Mouse (Mus musculus): ENCODE data around the gene Zbtb34. TPM values are rescaled to one million over a fixed set of nuclear protein-coding genes. Genes with fewer than 3 reads are reported as not detected.

Zbtb34 gene
- total RNA-seq, 2 experiments from 2014 or later, result 29.7 to 38.4 TPM

DNA sequence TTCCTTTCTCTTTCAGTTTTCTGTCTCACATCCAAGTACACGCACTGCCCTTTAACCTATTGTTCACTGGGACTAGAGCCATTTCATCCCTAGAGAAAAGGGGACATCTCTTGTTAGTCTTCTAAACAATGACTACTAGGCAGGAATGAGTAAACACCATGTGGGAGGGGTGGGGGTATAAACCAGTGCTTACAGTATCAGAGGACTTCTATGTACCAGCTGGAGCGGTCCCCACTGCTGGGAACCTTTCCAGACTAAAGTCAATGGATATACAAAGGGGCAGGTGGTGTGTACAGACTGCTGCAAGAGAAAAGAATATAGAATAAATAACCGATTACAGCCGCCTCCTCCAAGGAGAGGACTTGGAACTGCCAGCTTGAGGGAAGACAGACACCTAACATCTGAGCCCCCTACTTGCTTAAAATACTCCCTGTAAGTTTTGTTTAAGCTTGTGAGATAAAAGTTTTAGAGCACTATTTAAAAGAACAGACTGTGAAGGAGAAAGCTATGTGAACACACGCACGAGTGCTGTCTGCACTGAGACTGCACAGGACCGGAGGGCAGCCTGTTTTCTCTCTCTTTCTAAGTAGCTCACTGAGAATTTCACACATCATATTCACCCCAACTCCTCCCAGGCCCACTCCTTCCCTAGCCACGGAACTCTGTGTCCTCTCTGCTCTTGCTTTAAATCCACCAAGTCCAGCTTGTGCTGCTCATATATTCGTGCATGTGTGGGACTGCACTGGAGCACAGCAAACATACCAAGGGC, 65.2 kb downstream of the Zbtb34 start:
- no peak for DNase-seq (ENCODE audit: low spot score in 2 of 2)
- intact Hi-C loops (cut with DNase I), result no loop called here

DNA sequence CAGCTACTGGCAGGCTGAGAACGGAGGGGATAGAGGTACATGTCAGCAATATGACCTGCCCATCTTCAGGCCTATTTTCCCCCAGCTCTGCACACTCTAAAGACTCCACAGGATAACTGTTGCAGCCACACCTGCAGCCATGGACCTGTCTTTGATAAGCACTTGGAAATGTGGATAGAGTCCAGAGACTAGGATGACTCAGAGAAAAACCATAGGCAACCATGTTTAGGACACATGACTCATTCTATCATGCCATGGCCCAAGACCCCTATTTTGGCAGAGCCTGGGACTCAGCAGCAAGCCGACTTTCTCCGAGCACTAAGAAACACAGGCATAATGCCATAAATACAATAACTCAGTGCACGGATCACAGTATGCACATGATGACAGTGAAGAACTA, 66.5 kb downstream of the Zbtb34 start:
- no peak for DNase-seq (ENCODE audit: low spot score in 2 of 2)
- intact Hi-C loops (cut with DNase I), result no loop called here

DNA sequence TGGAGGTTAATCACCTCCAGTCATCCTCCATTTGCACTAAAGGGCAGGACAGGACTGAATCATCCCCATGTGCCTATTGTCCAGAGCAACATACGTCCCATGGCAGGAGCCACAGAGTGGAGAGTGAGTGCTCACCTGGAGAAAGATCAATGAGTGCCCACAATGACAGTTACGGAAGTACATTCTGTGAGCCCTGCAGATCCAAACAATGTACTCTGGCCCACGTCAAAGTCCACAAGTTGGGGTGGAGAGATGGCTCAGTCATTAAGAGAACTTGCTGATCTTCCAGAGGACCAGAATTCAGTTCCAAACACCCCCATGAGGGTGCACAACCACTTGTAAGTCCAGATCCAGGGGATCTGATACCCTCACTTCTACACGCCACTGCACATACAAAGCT, 67.2 kb downstream of the Zbtb34 start:
- intact Hi-C loops (cut with DNase I), result no loop called here
- DNase-seq (ENCODE audit: low spot score in 2 of 2), result no peak

DNA sequence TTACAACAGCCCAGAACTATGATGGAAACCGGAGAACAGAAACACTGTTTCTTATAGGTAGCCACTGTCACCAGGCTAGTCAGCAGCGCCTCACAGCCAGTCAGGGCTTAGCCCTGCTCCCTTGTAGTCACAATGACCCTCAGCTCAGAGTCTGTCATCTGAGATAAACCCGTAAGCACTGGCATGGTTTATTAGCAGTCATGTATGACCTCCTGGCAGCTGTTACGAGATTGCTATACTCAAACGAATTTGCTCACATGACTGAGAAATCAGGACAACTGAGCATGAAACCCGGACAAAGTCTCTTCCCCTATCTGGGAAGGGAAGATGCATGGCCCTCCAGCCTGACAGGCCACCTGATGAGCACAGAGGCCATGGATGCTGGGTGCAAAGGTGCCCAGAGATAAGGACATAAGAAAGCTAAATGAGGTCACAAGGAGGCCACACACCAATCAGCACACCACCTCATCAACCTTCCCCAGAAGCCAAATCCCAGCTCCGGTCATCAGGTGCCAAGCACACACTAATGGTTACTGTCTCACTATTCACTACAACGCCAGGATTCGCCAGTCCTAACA, 69.9 kb downstream of the Zbtb34 start:
- no peak for DNase-seq (ENCODE audit: low spot score in 2 of 2)

DNA sequence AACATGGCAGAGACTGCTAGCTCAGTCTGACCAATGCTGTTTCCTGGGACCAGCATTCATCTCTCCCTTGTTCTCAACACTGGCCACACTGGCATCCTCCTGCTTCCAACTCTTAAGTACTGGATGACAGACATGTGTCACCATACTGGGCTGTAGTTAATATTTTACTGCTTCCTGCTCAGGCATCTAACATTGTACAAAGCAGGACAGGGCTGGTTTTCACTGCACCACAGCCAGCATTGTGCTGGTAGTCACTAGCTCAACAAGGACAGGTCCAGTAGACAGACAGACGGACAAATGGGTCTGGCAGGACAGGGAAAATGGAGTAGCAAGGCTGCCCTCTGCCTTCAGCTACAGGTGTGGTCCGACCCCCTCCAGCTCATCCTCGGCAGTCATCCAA, 70.6 kb downstream of the Zbtb34 start:
- intact Hi-C loops (cut with DNase I), result no loop called here

More for the DNA sequence above, 69.9 kb downstream of the Zbtb34 start:
- intact Hi-C loops (cut with DNase I), result no loop called here

DNA sequence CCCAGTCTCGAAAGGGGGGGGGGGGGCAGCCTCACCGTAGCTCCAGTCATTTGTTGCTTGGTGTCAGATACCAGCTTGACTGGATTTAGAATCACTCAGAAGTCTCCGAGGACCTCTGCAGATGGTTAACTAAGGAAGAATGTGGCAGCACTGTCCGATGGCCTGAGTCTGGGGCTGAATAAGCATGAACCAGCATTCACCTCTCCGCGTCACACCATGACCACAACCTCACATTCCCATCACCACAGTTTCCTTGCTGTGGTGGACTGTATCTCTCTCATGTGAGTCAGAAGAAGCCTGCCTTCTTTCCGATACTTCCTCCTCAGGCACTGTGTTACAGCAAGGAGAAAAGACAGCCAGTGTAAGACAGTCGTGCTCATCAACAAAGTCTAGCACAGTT, 71.9 kb downstream of the Zbtb34 start:
- no peak for DNase-seq (ENCODE audit: low spot score in 2 of 2)
- intact Hi-C loops (cut with DNase I), result loop anchor here (5.0 kb wide), 1 partner anchor 43 kb away; no protein-coding TSS in a partner anchor

More for the DNA sequence above, 70.6 kb downstream of the Zbtb34 start:
- no peak for DNase-seq (ENCODE audit: low spot score in 2 of 2)

DNA sequence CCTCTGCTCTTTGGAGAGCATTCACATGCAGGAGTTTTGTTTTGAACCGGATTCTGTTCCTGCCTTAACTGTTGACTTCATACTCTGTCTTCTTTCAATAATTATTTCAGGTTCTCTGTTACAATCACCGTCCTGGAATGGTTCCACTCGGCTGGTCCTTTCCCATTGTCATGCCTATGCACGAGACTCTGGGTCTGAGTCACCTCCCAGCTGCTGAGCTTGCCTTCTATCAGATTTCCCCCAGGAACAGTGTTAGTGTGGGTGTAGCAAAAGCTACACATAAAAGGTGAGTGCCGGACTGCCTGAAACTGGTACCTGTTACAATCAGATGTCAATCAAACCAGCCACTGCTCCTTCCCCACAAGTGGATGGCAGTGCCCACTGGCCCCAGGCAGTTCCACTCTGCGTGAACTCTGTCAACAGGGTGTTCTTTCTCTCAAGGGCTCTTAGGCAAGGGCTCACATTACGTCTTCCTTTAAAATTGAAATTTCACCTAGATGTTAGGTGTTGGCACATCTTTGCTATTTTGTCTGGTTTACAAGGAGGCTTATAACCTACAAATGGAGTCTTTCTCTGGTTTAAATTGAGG, 73.8 kb downstream of the Zbtb34 start:
- DNase-seq (ENCODE audit: low spot score in 2 of 2), result no peak
- intact Hi-C loops (cut with DNase I), result loop anchor here (5.0 kb wide), 1 partner anchor 45 kb away; no protein-coding TSS in a partner anchor

Small RNA genes within 50 kb of the gene (microRNA-seq; reads per million reads assigned to microRNA genes)
- 0 reads per million in 2 experiments for gene Gm25998

Other genes with a start within 250 kb of the Zbtb34 start
- 1 to 10 TPM; 3.1 to 3.6 TPM for gene Angptl2, start 215.3 kb downstream of the Zbtb34 start, total RNA-seq (2021)
- 10 to 100 TPM; 60.3 to 64.5 TPM for gene Ralgps1, start 59.8 kb downstream of the Zbtb34 start, total RNA-seq (2021)
- 10 to 100 TPM; 29.3 to 30.0 TPM for gene Zbtb43, start 37.2 kb upstream of the Zbtb34 start, total RNA-seq (2021)
- gene Lmx1b, start 209.2 kb upstream of the Zbtb34 start, total RNA-seq (2021), result under 1 TPM; 0.42 to 0.59 TPM

Measured in left cerebral cortex, postnatal 14 days (tissue).